Mouse (Mus musculus) lung, postnatal 14 days (tissue): ENCODE data around the gene Sptan1.

Experiments
- DNase-seq: peaks from one replicate; pipeline ENCODE4 v3.0.0; 2021

Gene Sptan1

DNA sequence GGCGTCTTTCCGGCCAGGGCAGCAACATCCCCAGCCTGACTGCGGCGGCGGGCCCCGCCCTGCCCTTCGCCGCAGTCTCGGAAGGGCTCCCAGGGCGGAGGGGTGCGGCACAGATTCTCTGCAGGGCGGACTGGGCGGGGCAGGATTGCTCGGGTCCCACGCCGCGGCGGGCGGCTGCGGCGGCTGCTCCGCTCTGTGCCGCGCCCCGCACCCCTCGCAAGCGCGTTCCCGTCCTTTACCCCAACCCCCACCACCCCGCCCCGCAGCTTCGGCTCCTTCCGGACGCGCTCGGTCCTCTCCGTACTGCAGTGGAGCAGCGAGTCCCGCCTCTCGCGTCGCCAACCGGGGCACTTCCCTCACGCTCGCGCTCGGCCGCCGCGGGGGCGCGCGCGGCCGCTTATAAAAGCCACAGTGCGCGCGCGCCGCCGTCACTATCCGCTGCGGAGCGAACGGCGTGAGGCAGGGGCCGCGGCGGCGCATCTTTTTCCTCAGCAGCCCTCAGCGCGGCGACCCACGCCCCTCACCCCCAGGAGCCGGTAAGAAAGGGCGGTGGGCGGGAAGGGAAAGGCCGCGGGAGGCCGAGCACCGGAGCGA is at the start of gene Sptan1:
Gene Sptan1, plus strand, starts transcription at position 311 of the 594 bp plus-strand sequence.
- DNase-seq: peak; percentile 98

DNA sequence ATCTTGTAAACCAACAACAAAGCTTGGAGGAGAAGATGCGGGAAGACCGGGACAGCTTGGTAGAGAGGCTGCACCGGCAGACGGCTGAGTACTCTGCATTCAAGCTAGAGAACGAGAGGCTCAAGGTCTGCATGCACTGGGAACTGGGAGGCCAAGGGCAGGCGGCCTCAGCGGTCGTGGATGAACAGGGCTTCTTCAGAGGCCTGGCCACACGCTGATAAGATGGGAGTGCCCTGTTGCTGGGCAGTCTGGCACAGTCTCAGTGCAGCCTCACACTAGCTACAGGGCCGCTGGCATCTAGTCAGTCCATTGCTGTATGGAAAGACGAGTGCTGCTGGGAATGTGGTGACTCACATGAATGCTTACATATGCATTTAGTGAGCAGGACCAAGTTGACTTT is 47.7 kb upstream of the Sptan1 start:
- DNase-seq: no peak

DNA sequence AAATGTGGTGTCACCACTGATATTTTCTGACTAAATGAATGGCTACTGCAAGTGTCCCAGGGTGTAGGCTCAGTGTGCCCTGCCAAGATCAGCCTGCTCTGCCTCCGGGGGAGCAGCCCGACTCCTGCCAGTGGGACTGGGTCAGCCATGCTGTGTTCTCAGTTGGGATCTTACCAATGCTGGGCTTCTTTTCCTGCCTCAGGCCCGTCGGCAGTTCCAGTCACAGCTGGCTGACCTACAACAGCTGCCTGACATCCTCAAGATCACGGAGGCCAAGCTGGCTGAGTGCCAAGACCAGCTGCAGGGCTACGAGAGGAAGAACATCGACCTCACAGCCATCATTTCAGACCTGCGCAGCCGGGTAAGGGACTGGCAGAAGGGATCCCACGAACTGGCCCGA is 43.3 kb upstream of the Sptan1 start:
- peak; percentile 78 for DNase-seq

DNA sequence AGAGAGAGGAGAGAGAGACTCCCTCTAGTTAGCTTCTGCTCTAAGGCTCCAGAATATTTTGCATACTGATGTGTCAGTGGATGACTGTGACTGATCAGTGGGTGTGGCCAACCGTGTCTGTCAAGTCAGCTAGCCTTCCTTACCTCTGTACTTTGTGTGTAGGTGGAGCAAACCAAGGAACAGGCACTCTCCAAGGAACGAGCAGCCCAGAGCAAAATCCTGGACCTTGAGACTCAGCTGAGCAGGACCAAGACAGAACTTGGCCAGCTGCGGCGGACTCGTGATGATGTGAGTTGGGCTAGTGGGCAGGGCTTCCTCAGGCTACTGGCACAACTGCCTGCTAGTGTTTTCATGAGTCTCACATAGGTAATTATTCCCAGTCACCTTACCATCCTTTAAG is 38.8 kb upstream of the Sptan1 start:
- no peak for DNase-seq

DNA sequence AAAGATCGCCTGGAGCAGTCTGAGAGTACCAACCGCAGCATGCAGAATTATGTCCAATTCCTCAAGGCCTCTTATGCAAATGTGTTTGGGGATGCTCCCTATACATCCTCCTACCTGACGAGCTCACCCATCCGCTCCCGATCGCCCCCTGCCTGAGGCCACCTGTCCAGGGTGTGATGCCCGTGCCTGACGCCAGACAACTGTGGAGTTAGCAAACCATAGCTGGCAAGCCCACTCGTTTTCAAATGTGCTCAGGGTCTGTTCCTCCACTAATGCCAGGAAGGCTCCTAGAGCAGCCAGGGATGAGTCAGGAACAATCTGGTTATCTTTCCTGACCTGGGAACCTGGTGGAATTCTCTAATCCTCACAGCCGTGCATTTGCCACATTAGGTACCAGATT is 34.9 kb upstream of the Sptan1 start:
- DNase-seq: no peak

DNA sequence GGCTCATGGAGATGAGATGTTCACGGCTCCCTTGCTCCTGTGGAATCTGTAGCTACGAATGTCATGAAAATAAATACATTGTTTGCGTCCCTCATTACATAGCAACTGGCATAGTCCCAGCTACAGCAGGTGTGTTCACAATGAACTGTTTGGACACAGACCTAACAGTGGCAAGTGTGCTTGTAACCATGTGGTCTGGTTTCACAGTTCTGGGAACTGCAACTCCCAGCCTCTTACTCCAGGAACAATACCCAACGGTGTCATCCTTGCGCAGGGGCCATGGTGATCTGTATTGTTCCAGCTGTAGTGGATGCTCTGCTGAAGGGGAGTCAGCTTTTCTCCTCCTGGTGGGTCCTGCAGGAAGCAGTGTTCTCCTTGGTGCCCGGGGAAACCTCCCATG is 34.2 kb upstream of the Sptan1 start:
- no peak for DNase-seq

DNA sequence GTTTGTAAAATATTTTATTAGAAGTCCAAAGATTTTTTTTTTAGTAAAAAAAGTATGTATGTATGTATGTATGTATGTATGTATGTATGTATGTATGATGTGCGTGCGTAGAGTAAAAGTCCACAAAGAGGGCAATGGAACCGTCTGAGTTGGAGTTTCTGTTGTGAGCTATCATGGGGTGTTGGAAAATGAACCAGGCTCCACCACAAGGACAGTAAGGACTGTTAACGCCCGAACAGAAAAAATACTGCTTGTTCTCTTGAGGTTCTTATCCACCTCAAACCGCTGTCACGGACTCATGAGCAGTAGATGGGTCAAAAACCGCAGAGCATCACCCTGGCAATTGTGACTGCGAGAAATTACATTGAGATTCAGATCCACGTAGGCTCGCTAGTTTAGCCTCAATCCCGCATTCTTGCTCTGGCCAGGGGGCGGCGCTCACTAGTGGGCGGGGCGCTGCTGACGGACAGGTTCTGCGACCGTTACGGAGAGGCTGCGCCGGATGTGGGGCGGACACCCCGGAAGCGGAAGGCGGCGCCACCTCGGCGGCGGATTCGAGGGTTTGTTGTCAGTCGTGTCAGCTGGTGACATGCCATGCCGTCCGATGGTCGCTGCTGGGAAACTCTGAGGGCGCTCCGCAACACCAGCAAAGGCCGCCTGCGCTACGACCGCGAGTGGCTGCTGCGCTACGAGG is 30.3 kb upstream of the Sptan1 start, which contains the start of gene Gle1:
Gene Gle1, plus strand, starts transcription at position 521 of the 694 bp plus-strand sequence.
- DNase-seq: peak; percentile 97

DNA sequence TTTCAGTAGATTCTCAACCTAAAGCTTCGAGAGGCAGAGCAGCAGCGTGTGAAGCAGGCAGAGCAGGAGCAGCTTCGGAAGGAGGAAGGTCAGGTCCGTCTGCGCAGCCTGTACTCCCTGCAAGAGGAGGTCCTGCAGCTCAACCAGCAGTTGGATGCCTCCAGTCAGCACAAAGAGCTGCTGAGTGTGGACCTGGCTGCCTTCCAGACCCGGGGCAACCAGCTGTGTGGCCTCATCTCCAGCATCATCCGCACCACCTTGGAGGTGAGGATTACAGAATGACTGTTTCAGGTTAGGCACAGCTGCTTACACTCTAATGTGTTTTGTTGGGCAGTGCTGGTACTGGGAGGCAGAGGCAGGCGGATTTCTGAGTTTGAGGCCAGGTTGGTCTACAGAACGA is 25.3 kb upstream of the Sptan1 start:
- DNase-seq: no peak

DNA sequence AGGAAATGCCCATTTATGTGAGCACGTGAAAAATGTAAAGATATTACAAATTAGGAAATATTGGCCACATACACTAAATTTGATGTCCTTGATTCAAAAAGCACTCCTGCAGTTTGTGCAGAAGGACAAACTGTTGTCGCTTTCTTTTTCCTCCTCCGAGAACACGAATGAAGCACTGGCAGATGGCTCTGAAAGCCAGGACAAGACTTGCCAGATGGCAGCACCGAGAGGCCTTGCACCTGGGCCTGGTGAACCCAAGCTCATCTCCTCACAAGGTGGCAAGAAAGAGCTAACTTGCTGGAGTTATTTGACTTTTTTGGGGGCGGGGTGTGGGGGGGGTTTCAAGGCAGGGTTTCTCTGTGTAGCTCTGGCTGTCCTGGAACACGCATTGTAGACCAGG is 24.5 kb upstream of the Sptan1 start:
- no peak for DNase-seq

DNA sequence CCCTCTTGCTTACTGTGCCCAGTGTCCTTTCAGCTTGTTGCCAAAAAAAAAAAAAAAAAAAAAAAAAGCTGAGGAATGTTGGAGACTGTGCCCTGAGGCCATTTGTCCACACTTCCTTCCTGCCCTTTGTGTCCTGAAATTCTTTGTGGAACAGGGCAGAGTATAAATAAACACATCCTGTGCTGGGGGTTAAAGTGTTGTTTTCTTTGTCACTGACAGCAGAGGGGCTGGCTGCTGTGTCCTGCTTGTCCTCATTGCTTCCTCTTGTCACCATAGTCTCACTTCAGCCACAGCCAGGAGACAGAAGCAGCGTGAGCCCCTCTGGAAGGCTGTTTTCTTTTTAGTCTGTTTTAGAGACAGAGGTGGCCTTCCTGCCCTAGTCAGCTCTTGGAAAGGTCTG is 20.6 kb upstream of the Sptan1 start:
- DNase-seq: peak; percentile 39

DNA sequence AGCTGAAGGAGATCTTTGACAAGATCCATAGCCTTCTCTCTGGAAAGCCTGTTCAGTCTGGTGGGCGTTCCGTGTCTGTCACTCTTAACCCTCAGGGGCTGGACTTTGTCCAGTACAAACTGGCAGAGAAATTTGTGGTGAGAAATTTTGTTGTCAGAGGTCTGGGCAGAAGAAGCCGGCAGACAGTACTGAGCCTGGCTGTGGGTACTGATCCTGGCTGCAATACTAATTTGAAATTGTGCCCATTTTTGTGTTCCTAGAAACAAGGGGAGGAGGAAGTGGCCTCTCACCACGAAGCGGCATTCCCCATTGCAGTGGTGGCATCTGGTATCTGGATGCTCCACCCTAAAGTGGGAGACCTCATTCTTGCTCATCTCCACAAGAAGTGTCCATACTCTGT is 16.5 kb upstream of the Sptan1 start:
- DNase-seq: no peak

DNA sequence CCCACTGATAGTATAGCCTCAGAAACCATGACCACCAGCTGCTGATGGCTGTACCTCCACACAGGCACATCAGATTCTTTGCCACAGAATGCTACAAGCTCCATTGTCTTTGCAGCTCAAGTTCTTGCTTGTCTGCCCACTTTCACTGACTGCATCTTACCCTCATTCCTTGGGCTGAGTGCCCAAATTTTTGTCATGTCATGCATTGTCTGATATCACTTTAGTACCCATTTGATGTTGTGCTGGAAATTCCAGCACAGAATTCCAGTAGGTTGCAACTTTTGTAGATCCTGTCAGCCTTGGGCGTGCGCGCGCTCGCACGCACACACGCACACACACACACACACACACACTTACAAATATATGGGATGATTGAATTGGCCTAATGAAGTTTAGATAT is 4.1 kb upstream of the Sptan1 start:
- DNase-seq: no peak

DNA sequence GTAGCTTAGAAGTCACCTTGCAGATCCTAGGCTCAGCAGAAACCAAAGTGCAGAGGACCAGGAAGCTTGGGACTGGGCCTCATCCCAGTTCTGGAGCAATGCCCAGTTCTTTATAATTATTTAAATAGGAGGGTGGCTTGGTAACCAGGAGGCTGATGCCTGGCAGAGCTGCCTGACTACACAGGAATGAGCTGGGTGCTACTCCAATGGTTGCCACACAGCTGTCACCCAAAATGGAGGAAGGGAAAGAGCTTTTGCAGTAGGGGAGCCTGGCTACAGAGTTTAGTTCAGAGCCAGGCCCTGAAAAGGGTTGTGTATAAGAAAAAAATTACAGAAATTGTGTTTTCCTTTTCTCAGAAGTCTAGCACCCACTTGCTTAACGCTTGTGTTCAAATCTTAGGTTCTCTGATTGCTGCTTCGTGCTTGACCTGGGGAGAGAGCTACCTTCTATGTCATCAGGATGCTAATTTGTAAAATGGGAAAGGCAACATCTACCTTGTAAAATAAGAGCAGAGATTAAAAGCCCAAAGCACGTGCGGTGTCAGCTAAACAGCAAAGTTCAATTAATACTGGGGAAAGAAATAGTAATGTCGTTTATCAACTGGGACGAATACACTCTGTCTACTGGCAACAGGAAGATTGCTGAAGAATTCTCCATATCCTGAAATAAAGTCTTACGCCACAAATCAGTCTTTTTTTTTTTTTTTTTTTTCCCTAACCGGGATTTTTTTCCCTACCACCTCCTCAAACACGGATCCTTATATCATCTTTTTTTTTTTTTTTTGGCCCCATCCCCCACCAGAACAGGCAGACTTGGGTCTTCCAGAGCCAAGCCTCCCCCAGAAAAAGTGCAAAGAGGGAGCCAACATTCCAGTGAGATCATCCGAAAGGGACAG is 758 bp upstream of the Sptan1 start:
- peak; percentile 52 for DNase-seq

DNA sequence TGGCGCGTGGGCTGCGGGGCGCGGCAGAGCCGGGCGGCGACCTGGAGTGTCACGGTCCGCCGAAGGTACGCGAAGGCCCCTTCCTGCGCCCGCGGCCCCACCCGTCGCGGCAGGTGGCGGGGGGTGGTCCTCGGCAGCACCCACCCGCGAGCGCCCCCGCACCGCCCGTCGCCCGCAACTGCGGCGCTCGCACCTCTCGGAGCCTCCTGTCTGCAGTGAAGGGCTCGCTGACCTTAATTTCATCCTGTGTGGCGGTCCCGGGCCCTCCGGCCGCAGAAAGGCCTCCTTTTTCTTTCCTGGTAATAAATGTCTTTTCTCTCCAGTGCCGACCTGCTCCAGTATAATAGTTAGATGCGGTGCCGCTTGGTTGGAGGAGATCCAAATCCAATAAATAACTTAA is 546 bp downstream of the Sptan1 start:
- peak; percentile 46 for DNase-seq

DNA sequence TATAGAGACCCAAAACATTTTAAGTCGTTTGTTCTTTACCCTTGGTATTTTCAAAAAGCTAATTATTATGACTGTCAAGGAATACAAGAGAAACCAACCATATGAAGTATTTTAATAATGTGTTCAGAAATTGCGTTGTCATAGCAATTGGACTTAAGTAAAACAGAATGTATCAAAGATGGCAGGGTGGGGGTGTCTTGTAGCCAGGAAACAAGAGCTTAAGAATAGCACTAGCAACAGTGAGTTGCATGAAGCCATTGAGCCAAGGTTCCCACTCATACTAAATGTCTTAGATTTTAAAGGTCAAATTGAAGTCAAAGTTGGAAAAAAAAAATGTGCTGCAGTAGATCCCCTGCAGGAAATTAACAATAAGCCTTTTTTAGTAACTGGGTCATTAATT is 1.5 kb downstream of the Sptan1 start:
- DNase-seq: no peak

DNA sequence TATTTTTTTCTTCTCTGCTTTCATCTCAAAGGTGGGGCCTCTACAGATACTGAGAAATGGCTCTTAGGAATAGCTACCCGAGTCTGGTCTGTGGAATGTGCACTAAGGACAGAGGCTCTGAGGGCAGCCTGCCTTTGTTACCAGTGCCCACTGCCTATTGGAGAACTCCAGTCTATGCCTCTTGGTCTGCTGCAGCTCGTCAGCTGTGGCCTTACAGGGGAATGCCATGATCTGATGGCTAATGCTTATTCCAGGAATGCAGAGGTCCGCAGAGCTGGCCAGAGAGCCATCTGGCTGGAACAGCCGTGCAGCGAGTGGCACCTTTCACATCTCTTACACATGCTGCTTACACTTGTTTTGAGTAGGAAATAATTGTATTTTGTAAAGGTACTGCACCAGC is 2.4 kb downstream of the Sptan1 start:
- DNase-seq: no peak

DNA sequence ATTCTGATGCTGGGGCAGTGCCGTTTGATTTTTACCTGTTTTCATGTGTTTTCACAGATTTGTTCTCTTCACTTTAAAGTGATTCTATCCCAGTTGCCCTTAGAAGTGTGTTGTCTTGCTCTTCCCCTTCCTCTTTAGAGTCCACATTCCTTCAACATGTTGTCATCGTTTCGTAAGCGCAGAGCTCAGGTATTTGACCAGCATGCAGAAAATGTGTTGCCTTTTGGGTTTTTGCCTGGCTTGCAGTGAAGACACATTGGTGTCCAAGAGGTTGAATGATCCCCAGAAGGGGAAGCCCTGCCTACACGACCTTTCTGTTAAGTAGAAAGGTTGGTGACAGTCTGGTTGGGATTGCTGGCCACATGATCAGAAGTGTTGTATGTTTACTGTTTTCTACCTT is 3.3 kb downstream of the Sptan1 start:
- DNase-seq: peak; percentile 26

DNA sequence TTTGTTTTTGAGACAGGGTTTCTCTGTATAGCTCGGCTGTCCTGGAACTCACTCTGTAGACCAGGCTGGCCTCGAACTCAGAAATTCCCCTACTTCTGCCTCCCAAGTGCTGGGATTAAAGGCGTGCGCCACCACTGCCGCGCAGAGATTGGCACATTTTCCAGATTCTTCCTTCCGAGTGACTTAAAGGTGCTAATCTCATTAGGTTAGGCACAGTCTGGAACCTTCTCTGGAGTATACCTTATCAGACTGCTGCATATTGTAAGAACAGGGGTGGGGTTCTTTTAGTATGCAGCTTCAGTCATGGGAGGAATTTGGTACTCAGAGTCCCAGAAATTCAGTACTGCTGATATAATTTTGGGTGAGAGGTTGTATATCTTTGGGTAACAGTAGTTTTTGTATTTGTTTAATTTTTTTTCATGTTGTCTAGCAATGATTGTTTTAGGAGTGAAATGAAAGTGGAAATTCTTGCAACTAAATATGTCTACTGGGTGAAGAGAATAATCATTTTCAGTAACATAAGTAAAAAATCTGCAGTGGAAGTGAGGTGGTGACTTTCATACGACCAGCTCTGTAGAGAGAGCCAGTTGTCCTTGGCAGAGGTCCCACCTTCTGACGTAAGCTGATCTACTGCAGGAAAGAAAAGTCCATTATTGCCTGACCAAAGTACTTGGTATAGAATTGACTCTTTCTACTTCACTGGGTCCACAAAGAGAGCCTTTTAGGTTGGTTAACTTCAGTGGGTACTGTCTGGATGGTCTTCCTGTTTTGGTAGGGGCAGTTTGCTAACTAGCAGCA is 6.7 kb downstream of the Sptan1 start:
- peak; percentile 85 for DNase-seq

DNA sequence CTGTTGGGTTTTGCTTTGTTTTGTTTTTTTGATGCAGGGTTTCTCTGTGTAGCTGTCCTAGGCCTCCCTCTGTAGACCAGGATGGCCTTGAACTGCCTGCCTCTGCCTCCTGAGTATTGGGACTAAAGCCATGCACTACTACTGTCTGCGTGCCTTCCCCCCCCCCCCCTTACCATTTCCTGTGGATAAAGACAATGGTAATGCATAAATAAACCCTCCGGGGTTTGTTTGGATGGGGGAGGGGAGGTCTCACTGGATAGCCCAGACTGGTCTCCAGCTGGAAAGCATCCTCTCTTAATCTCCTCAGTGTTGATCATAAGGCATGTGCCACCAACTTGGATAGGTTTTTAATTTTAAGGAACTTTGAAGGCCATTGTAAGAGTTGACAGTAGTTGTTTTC is 8.2 kb downstream of the Sptan1 start:
- peak; percentile 58 for DNase-seq

DNA sequence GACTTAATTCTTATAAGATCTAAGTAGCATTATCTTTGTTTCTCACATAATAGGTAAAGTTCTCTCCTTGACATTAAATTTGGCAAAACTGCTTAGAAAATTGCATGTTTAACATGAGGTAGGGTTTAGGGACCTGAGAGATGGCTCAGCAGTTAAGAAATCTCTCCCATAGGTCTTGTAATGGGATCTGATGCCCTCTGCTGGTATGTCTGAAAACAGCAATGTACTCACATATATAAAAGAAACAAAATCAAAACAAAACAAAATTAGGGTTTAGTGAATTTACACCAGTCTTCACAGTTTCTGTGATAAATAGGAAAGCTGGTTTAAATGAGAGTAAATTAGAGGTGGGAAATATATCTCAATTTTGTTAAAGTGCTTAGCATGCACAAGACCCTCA is 11.9 kb downstream of the Sptan1 start:
- peak; percentile 70 for DNase-seq

DNA sequence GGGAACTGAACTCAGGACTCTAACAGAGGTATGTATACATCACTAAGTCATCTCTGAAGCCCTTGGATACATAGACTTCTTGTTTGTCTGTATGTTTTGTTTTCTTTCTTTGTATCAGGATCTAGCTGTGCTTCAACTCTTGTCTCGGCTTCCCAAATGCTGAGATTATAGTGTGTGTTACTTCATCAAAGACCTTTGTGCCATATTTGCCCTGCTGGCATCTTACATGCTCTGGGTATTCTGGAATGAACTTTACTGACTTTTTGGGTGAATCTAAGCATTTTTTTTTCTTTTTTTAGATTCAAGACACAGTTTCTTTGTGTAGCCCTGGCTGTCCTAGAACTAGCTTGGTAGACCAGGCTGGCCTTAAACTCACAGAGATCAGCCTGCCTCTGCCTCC is 15.3 kb downstream of the Sptan1 start:
- DNase-seq: no peak

DNA sequence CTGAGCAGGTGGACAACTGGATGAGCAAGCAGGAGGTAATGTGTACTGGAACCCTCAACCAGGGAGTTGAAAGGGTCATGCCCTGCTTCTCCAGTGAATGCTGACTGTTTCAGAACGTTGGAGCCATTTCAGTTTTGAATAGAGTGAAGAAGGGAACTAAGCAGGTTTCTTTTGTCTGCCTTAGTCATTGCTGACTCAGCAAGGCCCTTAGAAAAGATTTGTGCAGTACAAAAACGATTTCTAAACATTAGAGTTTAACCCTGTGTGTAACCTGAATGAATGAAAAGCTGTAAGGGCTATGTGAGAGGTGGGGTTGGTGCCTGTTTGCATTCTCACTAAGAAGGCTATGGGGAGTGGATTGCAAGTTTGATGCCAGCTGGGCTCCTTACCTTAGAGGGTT is 26.6 kb downstream of the Sptan1 start:
- no peak for DNase-seq

DNA sequence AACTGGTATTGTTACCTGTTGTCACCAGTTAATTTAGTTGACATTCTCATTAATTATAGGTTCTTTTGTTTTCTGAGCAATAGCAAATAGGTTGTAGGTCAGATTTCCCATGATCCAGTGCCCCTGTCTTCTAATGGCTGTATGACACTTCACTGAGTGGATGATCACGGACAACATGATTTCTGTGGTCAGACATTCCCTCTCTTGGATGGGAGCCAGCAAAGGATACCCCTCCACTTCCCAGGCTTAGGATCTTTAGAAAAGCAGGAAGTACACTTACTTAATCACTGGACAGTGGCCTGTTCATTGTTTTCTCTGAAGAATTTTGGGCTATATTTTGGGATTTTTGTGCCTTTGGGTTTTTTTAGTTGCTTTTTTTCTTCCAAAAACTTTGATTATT is 43.7 kb downstream of the Sptan1 start:
- DNase-seq: no peak
